Comparison of ENCODE assay signal across 11 mouse cellular contexts in genomic region chr2:52873276-52874063, GRCm38 (mm10). TPM values are rescaled to one million over a fixed set of nuclear protein-coding genes. Genes with fewer than 3 reads are reported as not detected.
DNase-seq lines count a peak whose midpoint lies in the region; ATAC-seq lines count a peak whose summit lies in the region.
"Had no signal": no experiment of that assay in that cellular context is flagged by ENCODE, and none has a peak within 500 bp of the region (broad histone marks: within the 10 kb centered on the region; RNA-seq: fewer than 3 reads in every experiment).

No protein-coding gene starts in this region.

- H3K9ac ChIP-seq in hindbrain, embryonic 15.5 days, result no peak overlapping the region
- no peak overlapping the region for H3K9ac ChIP-seq in hindbrain, embryonic 11.5 days (ENCODE audit: low read depth, low read length)
- peak overlapping the region; percentile 28; the same call in 1 of the 2 replicates for H3K9ac ChIP-seq in forebrain, embryonic 16.5 days (replicated peaks; ENCODE audit: low read depth, low read length)

- ATAC-seq in hindbrain, embryonic 15.5 days (ENCODE audit: low FRiP score, low read depth), result peak; percentile 33; the same call in 1 of the 2 replicates
- ATAC-seq in hindbrain, embryonic 11.5 days (ENCODE audit: low FRiP score), result no peak
- ATAC-seq in forebrain, embryonic 16.5 days, result peak; percentile 83
- no peak for ATAC-seq in monocyte, adult 5-6 weeks (replicated peaks; ENCODE audit: insufficient number of reproducible peaks, low FRiP score, low TSS enrichment, poor library complexity, severe bottlenecking)

- no peaks in the 10 kb centered on the region for H3K27me3 ChIP-seq in hindbrain, embryonic 15.5 days
- no peaks in the 10 kb centered on the region for H3K27me3 ChIP-seq in hindbrain, embryonic 11.5 days (ENCODE audit: control insufficient read depth, insufficient read depth, low read length)
- no peaks in the 10 kb centered on the region for H3K27me3 ChIP-seq in embryonic facial prominence, embryonic 10.5 days (replicated peaks; ENCODE audit: low read depth, poor library complexity, severe bottlenecking)
- H3K27me3 ChIP-seq in forebrain, embryonic 16.5 days (replicated peaks; ENCODE audit: control insufficient read depth, insufficient read depth, low read length), result no peaks in the 10 kb centered on the region

- H3K36me3 ChIP-seq in hindbrain, embryonic 15.5 days, result no peaks in the 10 kb centered on the region
- H3K36me3 ChIP-seq in hindbrain, embryonic 11.5 days (ENCODE audit: control insufficient read depth, insufficient read depth, low read length), result no peaks in the 10 kb centered on the region
- peaks cover 5% of the 10 kb centered on the region; the same call in 1 of the 2 replicates for H3K36me3 ChIP-seq in embryonic facial prominence, embryonic 10.5 days (replicated peaks)
- no peaks in the 10 kb centered on the region for H3K36me3 ChIP-seq in forebrain, embryonic 16.5 days (ENCODE audit: control insufficient read depth, insufficient read depth)

- no peak overlapping the region for H3K27ac ChIP-seq in hindbrain, embryonic 15.5 days (replicated peaks)
- H3K27ac ChIP-seq in hindbrain, embryonic 11.5 days (ENCODE audit: low read depth, low read length), result no peak overlapping the region
- H3K27ac ChIP-seq in embryonic facial prominence, embryonic 10.5 days (replicated peaks), result no peak overlapping the region; the same call in 1 of the 2 replicates
- H3K27ac ChIP-seq in forebrain, embryonic 16.5 days (ENCODE audit: low read length), result peak overlapping the region; percentile 79

- WGBS in hindbrain, embryonic 15.5 days, result 55% methylated on average over 18 of the region's 18 CpGs
- WGBS in hindbrain, embryonic 11.5 days, result 69% methylated on average over 18 of the region's 18 CpGs
- 66% methylated on average over 18 of the region's 18 CpGs for WGBS in embryonic facial prominence, embryonic 10.5 days
- WGBS in forebrain, embryonic 16.5 days, result 29% methylated on average over 18 of the region's 18 CpGs

- H3K9me3 ChIP-seq in hindbrain, embryonic 15.5 days, result no peaks in the 10 kb centered on the region
- H3K9me3 ChIP-seq in hindbrain, embryonic 11.5 days (ENCODE audit: control insufficient read depth, low read length), result no peaks in the 10 kb centered on the region
- no peaks in the 10 kb centered on the region for H3K9me3 ChIP-seq in embryonic facial prominence, embryonic 10.5 days
- H3K9me3 ChIP-seq in forebrain, embryonic 16.5 days (ENCODE audit: control insufficient read depth, low read length), result no peaks in the 10 kb centered on the region

- DNase-seq in hindbrain, embryonic 11.5 days (ENCODE audit: low spot score), result no peak
- peak; percentile 42 for DNase-seq in embryonic facial prominence, embryonic 10.5 days (ENCODE audit: low spot score)
- peak; percentile 30 for DNase-seq in lung, postnatal 36 days
- DNase-seq in liver, result no peak
- no peak for DNase-seq in spleen, adult 18-20 months
- DNase-seq: right cerebral cortex, postnatal 14 days; thymus, postnatal 36 days had no signal

- H3K4me2 ChIP-seq in hindbrain, embryonic 15.5 days, result no peak overlapping the region
- no peak overlapping the region for H3K4me2 ChIP-seq in hindbrain, embryonic 11.5 days (replicated peaks; ENCODE audit: low read depth, low read length)
- peak overlapping the region; percentile 36 for H3K4me2 ChIP-seq in forebrain, embryonic 16.5 days (ENCODE audit: low read length)

- H3K4me3 ChIP-seq in hindbrain, embryonic 15.5 days, result no peak overlapping the region
- H3K4me3 ChIP-seq in hindbrain, embryonic 11.5 days (ENCODE audit: low read depth, low read length), result no peak overlapping the region
- H3K4me3 ChIP-seq in embryonic facial prominence, embryonic 10.5 days, result no peak overlapping the region
- H3K4me3 ChIP-seq in forebrain, embryonic 16.5 days (replicated peaks; ENCODE audit: low read length), result no peak overlapping the region
- H3K4me3 ChIP-seq: erythroblast, embryonic 14.5 days had no signal

- peaks cover 26% of the 10 kb centered on the region for H3K4me1 ChIP-seq in hindbrain, embryonic 15.5 days (replicated peaks)
- H3K4me1 ChIP-seq in hindbrain, embryonic 11.5 days (replicated peaks; ENCODE audit: control insufficient read depth, insufficient read depth, low read length), result no peaks in the 10 kb centered on the region
- H3K4me1 ChIP-seq in embryonic facial prominence, embryonic 10.5 days, result peaks cover 38% of the 10 kb centered on the region
- H3K4me1 ChIP-seq in forebrain, embryonic 16.5 days (replicated peaks; ENCODE audit: control insufficient read depth, insufficient read depth, low read length), result peaks cover 37% of the 10 kb centered on the region

RNA-seq across cellular contexts. Expression of gene Fmnl2, which starts 15.8 kb away (rescaled TPM):
- 8.6 and 11.0 TPM in 2 replicates for polyA plus RNA-seq in hindbrain, embryonic 15.5 days (2015; fragmentation: Nextera tagmentation; extraction: Ambion mirVana)
- 10.1 and 19.5 TPM in 2 replicates for polyA plus RNA-seq in hindbrain, embryonic 11.5 days (2014; fragmentation: Nextera tagmentation; extraction: Ambion mirVana)
- 6.0 and 7.3 TPM in 2 replicates for polyA plus RNA-seq in embryonic facial prominence, embryonic 10.5 days (2016; fragmentation: Nextera tagmentation; extraction: Ambion mirVana)
- 15.5 and 18.5 TPM in 2 replicates for polyA plus RNA-seq in forebrain, embryonic 16.5 days (2015; fragmentation: Nextera tagmentation; extraction: Ambion mirVana)
- 0.75 to 1.8 TPM (median 1.4 TPM) in 3 replicates for total RNA-seq in monocyte, adult 5-6 weeks (2017)
- polyA plus RNA-seq: erythroblast, embryonic 14.5 days had no signal

Comparison
In these comparisons a context has a peak if more than half of its experiments do, and no peak if none do; other contexts are left out.
1. ATAC-seq: peak in hindbrain, embryonic 15.5 days (single experiment) and forebrain, embryonic 16.5 days (single experiment); none in hindbrain, embryonic 11.5 days (single experiment) and monocyte, adult 5-6 weeks (single experiment).
2. DNase-seq: peak in embryonic facial prominence, embryonic 10.5 days (single experiment) and lung, postnatal 36 days (single experiment); none in hindbrain, embryonic 11.5 days (single experiment), liver (single experiment) and spleen, adult 18-20 months (0 of 2).